Mouse (Mus musculus): ENCODE data around the gene Mfsd12. TPM values are rescaled to one million over a fixed set of nuclear protein-coding genes. Genes with fewer than 3 reads are reported as not detected.

The Mfsd12 gene
- total RNA-seq (2014; rRNA removed): 34.4 and 38.1 TPM in 2 replicates
- 13.6 TPM in 2 replicates for polyA plus RNA-seq (2015; fragmentation: Nextera tagmentation; extraction: Ambion mirVana)

DNA sequence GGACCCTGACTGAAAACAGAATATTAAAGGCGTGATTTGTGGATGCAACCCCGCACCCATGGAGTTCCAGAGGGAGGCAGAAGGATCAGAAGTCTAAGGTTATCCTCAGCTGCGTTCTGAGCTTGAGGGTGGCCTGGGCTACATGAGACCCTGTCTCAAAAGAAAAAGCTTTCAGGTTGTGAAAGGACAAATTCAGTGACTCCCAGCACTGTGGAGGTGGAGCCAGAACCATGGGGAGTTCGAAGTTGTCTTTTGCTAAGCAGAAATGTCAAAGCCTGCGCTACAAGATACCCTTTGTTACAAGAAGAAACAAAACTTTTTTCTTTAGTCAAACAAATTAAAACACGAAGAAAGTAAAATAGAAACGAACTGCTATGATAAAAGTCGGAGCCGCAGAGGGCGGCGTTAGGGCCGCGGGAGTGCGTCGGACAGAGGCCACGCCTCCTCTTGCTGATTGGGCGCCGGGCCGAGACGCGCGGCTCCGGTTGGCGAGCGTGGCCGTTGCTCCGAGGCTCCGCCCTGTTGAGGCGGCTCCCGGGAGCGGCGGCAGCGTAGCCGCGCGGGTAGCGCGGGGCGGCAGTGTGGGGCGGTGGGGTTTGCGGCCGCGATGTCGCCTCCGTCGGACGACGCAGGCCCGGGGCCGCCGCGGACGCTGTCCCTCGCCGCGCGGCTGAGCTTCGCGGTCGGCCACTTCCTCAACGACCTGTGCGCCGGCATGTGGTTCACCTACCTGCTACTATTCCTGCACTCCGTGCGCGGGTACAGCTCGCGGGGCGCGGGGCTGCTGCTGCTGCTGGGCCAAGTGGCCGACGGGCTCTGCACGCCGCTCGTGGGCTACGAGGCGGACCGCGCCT lies at the start of gene Mfsd12:
Gene Mfsd12, plus strand, starts transcription at position 501 of the 854 bp plus-strand sequence.
- Histone ChIP-seq H3K36me3 (ENCODE audit: insufficient read depth, low read length) (no peaks in the 10 kb centered on the region), H3K4me3 (ENCODE audit: low read length) (peak within 1 kb of the TSS; percentile 73), H3K4me1 (ENCODE audit: insufficient read depth, low read length) (peaks cover 10% of the 10 kb centered on the region; the same call in 1 of the 2 replicates), H3K27me3 (ENCODE audit: insufficient read depth, low read length) (no peaks in the 10 kb centered on the region), H3K27ac (peak within 1 kb of the TSS; percentile 32; the same call in 1 of the 2 replicates), H3K9ac (replicated peaks; ENCODE audit: low read length) (peak within 1 kb of the TSS; percentile 71), H3K9me3 (ENCODE audit: low read length) (no peaks in the 10 kb centered on the region), H3K4me2 (ENCODE audit: low read depth, low read length) (peak within 1 kb of the TSS; percentile 91)
- ATAC-seq: peak; percentile 94
- TF ChIP-seq CTCF (IDR thresholded peaks at IDR 0.05; ENCODE audit: low read depth): no peak
- DNase-seq (ENCODE audit: low spot score): peak; percentile 96
- 2% methylated on average over 79 of the region's 79 CpGs for WGBS

DNA sequence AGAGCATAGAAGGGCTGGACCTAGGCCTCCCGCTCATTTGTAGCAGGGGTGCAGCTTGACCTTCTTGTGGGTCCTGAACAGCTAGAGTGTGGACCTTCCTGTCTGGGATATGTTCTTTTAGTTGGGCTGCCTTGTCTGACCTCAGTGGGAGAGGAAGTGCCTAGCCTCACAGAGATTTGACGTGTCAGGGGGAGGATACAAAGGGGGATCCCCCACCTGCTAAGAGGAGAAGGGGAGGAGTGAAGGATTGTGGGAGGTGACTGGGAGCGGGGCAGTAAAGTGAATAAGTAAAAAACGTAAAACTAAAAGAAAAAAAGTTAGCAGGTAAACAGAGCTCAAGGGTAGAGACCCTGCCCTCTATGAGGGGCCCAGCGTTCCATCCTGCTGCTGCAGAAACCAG lies 47.7 kb upstream of the Mfsd12 start:
- no peak for ATAC-seq
- Histone ChIP-seq H3K4me3 (ENCODE audit: low read length) (no peak overlapping the region), H3K36me3 (ENCODE audit: insufficient read depth, low read length) (peaks cover 79% of the 10 kb centered on the region), H3K9me3 (ENCODE audit: low read length) (no peaks in the 10 kb centered on the region), H3K27ac (no peak overlapping the region), H3K9ac (replicated peaks; ENCODE audit: low read length) (no peak overlapping the region), H3K4me2 (ENCODE audit: low read depth, low read length) (no peak overlapping the region), H3K27me3 (ENCODE audit: insufficient read depth, low read length) (no peaks in the 10 kb centered on the region), H3K4me1 (ENCODE audit: insufficient read depth, low read length) (no peaks in the 10 kb centered on the region)
- no peak for DNase-seq (ENCODE audit: low spot score)
- WGBS: 86% methylated on average over 5 of the region's 5 CpGs
- no peak for TF ChIP-seq CTCF (IDR thresholded peaks at IDR 0.05; ENCODE audit: low read depth)

- DNase-seq (ENCODE audit: low spot score) (no peak), ATAC-seq (no peak)
- no peaks in the 10 kb centered on the region for H3K4me1 ChIP-seq (ENCODE audit: insufficient read depth, low read length)
- WGBS: 85% methylated on average over 13 of the region's 13 CpGs
- H3K27me3 ChIP-seq (ENCODE audit: insufficient read depth, low read length): no peaks in the 10 kb centered on the region
- H3K9ac ChIP-seq (replicated peaks; ENCODE audit: low read length): no peak overlapping the region
- TF ChIP-seq CTCF (IDR thresholded peaks at IDR 0.05; ENCODE audit: low read depth): no peak
- H3K36me3 ChIP-seq (ENCODE audit: insufficient read depth, low read length): peaks cover 79% of the 10 kb centered on the region
- no peaks in the 10 kb centered on the region for H3K9me3 ChIP-seq (ENCODE audit: low read length)
- H3K4me2 ChIP-seq (ENCODE audit: low read depth, low read length): no peak overlapping the region
- H3K4me3 ChIP-seq (ENCODE audit: low read length): no peak overlapping the region
- no peak overlapping the region for H3K27ac ChIP-seq
Measured at GRCm38 (mm10) chr10:81313581-81313980, 43.7 kb upstream of the Mfsd12 start.

DNA sequence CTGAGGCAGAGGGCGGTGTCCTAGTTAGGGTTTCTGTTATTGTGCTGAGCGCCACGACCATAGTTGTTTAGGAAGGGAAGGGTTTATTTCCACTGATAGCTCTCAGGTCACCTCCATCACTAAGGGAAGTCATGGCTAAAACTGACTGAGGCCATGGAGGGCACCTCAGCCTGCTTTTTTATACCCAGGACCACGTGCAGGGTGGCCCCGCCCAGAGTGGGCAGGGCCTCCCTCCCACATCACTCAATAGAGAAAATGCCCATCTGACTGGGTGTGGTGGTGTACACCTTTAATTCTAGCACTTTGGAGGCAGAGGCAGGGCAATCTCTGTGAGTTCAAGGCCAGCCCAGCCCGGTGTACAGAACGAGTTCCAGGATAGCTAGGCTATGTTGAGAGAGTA lies 43.1 kb upstream of the Mfsd12 start:
- Histone ChIP-seq H3K9ac (replicated peaks; ENCODE audit: low read length) (no peak overlapping the region), H3K4me1 (ENCODE audit: insufficient read depth, low read length) (no peaks in the 10 kb centered on the region), H3K4me2 (ENCODE audit: low read depth, low read length) (no peak overlapping the region), H3K27me3 (ENCODE audit: insufficient read depth, low read length) (no peaks in the 10 kb centered on the region), H3K4me3 (ENCODE audit: low read length) (no peak overlapping the region), H3K9me3 (ENCODE audit: low read length) (no peaks in the 10 kb centered on the region), H3K36me3 (ENCODE audit: insufficient read depth, low read length) (peaks cover 74% of the 10 kb centered on the region), H3K27ac (no peak overlapping the region)
- DNase-seq (ENCODE audit: low spot score) (no peak), ATAC-seq (no peak)
- 77% methylated on average over 7 of the region's 7 CpGs for WGBS
- no peak for TF ChIP-seq CTCF (IDR thresholded peaks at IDR 0.05; ENCODE audit: low read depth)

- Histone ChIP-seq H3K27ac (no peak overlapping the region), H3K36me3 (ENCODE audit: insufficient read depth, low read length) (peaks cover 62% of the 10 kb centered on the region), H3K9ac (replicated peaks; ENCODE audit: low read length) (no peak overlapping the region), H3K27me3 (ENCODE audit: insufficient read depth, low read length) (no peaks in the 10 kb centered on the region), H3K4me1 (ENCODE audit: insufficient read depth, low read length) (peaks cover 5% of the 10 kb centered on the region; the same call in 1 of the 2 replicates), H3K4me3 (ENCODE audit: low read length) (no peak overlapping the region), H3K9me3 (ENCODE audit: low read length) (no peaks in the 10 kb centered on the region), H3K4me2 (ENCODE audit: low read depth, low read length) (no peak overlapping the region)
- no peak for TF ChIP-seq CTCF (IDR thresholded peaks at IDR 0.05; ENCODE audit: low read depth)
- ATAC-seq (no peak), DNase-seq (ENCODE audit: low spot score) (no peak)
- 90% methylated on average over 16 of the region's 16 CpGs for WGBS
Measured at GRCm38 (mm10) chr10:81315587-81315986, 41.7 kb upstream of the Mfsd12 start.

GRCm38 (mm10) chr10:81316338-81317060 lies 40.8 kb upstream of the Mfsd12 start:
- ATAC-seq: no peak
- peak; percentile 50 for DNase-seq (ENCODE audit: low spot score)
- WGBS: 44% methylated on average over 15 of the region's 16 CpGs

More at GRCm38 (mm10) chr10:81316338-81317060, 40.8 kb upstream of the Mfsd12 start:
- TF ChIP-seq CTCF (IDR thresholded peaks at IDR 0.05; ENCODE audit: low read depth): peak; percentile 63
- no peaks in the 10 kb centered on the region for H3K27me3 ChIP-seq (ENCODE audit: insufficient read depth, low read length)
- H3K4me1 ChIP-seq (ENCODE audit: insufficient read depth, low read length): peaks cover 5% of the 10 kb centered on the region; the same call in 1 of the 2 replicates
- H3K36me3 ChIP-seq (ENCODE audit: insufficient read depth, low read length): peaks cover 53% of the 10 kb centered on the region
- no peak overlapping the region for H3K9ac ChIP-seq (replicated peaks; ENCODE audit: low read length)
- no peak overlapping the region for H3K27ac ChIP-seq
- no peak overlapping the region for H3K4me2 ChIP-seq (ENCODE audit: low read depth, low read length)
- no peaks in the 10 kb centered on the region for H3K9me3 ChIP-seq (ENCODE audit: low read length)
- H3K4me3 ChIP-seq (ENCODE audit: low read length): no peak overlapping the region
